Mouse (Mus musculus) olfactory bulb, adult 2 months (tissue): ENCODE results near the gene Cacna2d2.

Experiments used
- CTCF ChIP-seq: fragments of 200-500 bp; IDR thresholded peaks from 2 replicates; pipeline ENCODE4 v1.5.1; 2012; ENCODE audit warnings: low read depth, mild to moderate bottlenecking, low read length, moderate library complexity; ENCODE audit not compliant: insufficient read depth
- POLR2A ChIP-seq: fragments of 200-500 bp; IDR thresholded peaks from 2 replicates; pipeline ENCODE4 v1.6.1; 2012; ENCODE audit warnings: mild to moderate bottlenecking, low read depth, low read length, moderate library complexity; ENCODE audit not compliant: insufficient read depth

GRCm38 (mm10) chr9:107386722-107387121 lies 12.7 kb upstream of the Cacna2d2 start:
- TF ChIP-seq CTCF (no peak), POLR2A (no peak)
